Mouse (Mus musculus): ENCODE data around the gene Zfyve16.

DNA sequence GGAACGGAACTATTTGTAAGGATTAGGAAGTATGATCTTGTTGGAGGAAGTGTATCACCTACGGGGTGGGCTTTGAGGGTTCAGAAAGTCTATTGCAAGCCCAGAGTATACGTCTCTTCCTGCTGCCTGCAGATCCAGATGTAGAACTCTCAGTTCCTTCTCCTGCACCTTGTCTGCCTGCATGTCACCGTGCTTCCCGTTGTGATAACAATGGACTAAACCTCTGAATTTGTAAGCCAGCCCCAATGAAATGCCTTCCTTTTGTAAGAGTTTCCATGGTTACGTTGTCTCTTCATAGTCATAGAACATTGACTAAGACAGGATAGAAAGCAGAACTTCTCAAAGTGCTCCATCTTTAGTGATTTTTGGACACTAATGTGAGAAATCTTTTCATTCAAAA, 46.0 kb upstream of the Zfyve16 start:
- no peak for TF ChIP-seq CTCF (IDR thresholded peaks at IDR 0.05 in 2 of 3, conservative IDR thresholded peaks at IDR 0.05 in 1 of 3; ENCODE audit: control insufficient read depth in 1 of 3, insufficient read depth in 1 of 3, low read depth in 2 of 3, low read length in 3 of 3, poor library complexity in 1 of 3, severe bottlenecking in 1 of 3)
- TF ChIP-seq RAD21 (IDR thresholded peaks at IDR 0.05; ENCODE audit: low read depth, low read length) = no peak
- no peak for TF ChIP-seq POLR2A (IDR thresholded peaks at IDR 0.05; ENCODE audit: control insufficient read depth in 1 of 2, insufficient read depth in 1 of 2, low read depth in 1 of 2, low read length in 2 of 2, poor library complexity in 1 of 2)
- TF ChIP-seq USF1 (IDR thresholded peaks at IDR 0.05; ENCODE audit: low read depth, low read length) = no peak
- no peak for TF ChIP-seq NRF1 (IDR thresholded peaks at IDR 0.05; ENCODE audit: insufficient read depth, low read depth, low read length, poor library complexity, severe bottlenecking)
- no peak for TF ChIP-seq ETS1 (IDR thresholded peaks at IDR 0.05; ENCODE audit: low read depth, low read length)
- no peak for TF ChIP-seq EP300 (IDR thresholded peaks at IDR 0.05; ENCODE audit: low read depth in 1 of 2, low read length in 2 of 2)
- TF ChIP-seq CHD2 (IDR thresholded peaks at IDR 0.05; ENCODE audit: low read length) = no peak
- no peak for TF ChIP-seq POLR2AphosphoS5 (IDR thresholded peaks at IDR 0.05; ENCODE audit: borderline replicate concordance, low read depth, low read length)
- TF ChIP-seq CHD1 (IDR thresholded peaks at IDR 0.05; ENCODE audit: low read depth, low read length) = no peak
- no peak for TF ChIP-seq GATA1 (IDR thresholded peaks at IDR 0.05; ENCODE audit: low read depth, low read length)
- TF ChIP-seq ELF1 (IDR thresholded peaks at IDR 0.05; ENCODE audit: low read depth, low read length) = no peak
- TF ChIP-seq HCFC1 (IDR thresholded peaks at IDR 0.05; ENCODE audit: low read depth, low read length) = no peak

Measured in MEL (cell line).